Mouse (Mus musculus) liver, embryonic 13.5 days (tissue): ENCODE results near the gene Actr6. TPM values are rescaled to one million over a fixed set of nuclear protein-coding genes. Genes with fewer than 3 reads are reported as not detected.
"Not testable (repeated sequence)": the region's sequence is repeated elsewhere in the genome, so short reads cannot be mapped to it uniquely, and the experiment has no call there.

Experiments used
- ATAC-seq: fragments of 200-750 bp; cut with Nextera tagmentation; 2 replicates; pipeline ENCODE4 v1.8.0; 2017; ENCODE audit warnings: low read depth, mild to moderate bottlenecking, moderate number of reproducible peaks, moderate library complexity
- DNase-seq: peaks from one replicate; pipeline ENCODE4 v3.0.0; 2022
- H3K27ac ChIP-seq: fragments of 300-500 bp; sonication (generic); 2 replicates; pipeline ENCODE4 v1.5.1; 2015; ENCODE audit warnings: moderate library complexity, mild to moderate bottlenecking, inconsistent platforms
- H3K27me3 ChIP-seq: fragments of 300-500 bp; sonication (generic); 2 replicates; pipeline ENCODE4 v1.6.1; 2015; ENCODE audit warnings: mild to moderate bottlenecking, inconsistent platforms
- H3K36me3 ChIP-seq: fragments of 300-500 bp; sonication (generic); 2 replicates; pipeline ENCODE4 v1.6.1; 2015; ENCODE audit warnings: mild to moderate bottlenecking, inconsistent platforms
- H3K4me1 ChIP-seq: fragments of 300-500 bp; sonication (generic); replicated peaks from 2 replicates; pipeline ENCODE4 v1.6.1; 2015; ENCODE audit warnings: inconsistent platforms
- H3K4me2 ChIP-seq: fragments of 300-500 bp; sonication (generic); 2 replicates; pipeline ENCODE4 v1.6.1; 2015; ENCODE audit warnings: inconsistent platforms, mild to moderate bottlenecking, moderate library complexity
- H3K4me3 ChIP-seq: fragments of 300-500 bp; sonication (generic); replicated peaks from 2 replicates; pipeline ENCODE4 v1.5.1; 2015; ENCODE audit warnings: mild to moderate bottlenecking, inconsistent platforms
- H3K9ac ChIP-seq: fragments of 300-500 bp; sonication (generic); 2 replicates; pipeline ENCODE4 v1.6.1; 2015; ENCODE audit warnings: mild to moderate bottlenecking, inconsistent platforms
- H3K9me3 ChIP-seq: fragments of 300-500 bp; sonication (generic); replicated peaks from 2 replicates; pipeline ENCODE4 v1.6.1; 2016; ENCODE audit warnings: inconsistent platforms
- WGBS: fragments of 180-500 bp; shearing (Covaris S2); methylation state at CpG from one replicate; pipeline ENCODE4 v1.1.7; 2015; ENCODE audit not compliant: insufficient replicate concordance; 5-methylcytosine and 5-hydroxymethylcytosine counted together
- polyA plus RNA-seq: library from polyadenylated mRNA; unstranded; fragments of >200 nt; fragmentation: Nextera tagmentation; extraction: Ambion mirVana; gene quantifications from 2 replicates; pipeline ENCODE4 v1.2.1, GENCODE M21; 2015

Gene Actr6
- polyA plus RNA-seq, 1 experiment from 2014 or later, result 18.1 TPM

GRCm38 (mm10) chr10:89678054-89678453 lies 54.0 kb downstream of the Actr6 start:
- no peak overlapping the region for H3K4me2 ChIP-seq
- H3K9ac ChIP-seq, result no peak overlapping the region
- 79% methylated on average over 4 of the region's 4 CpGs for WGBS
- peaks cover 12% of the 10 kb centered on the region; the same call in 1 of the 2 replicates for H3K36me3 ChIP-seq
- no peaks in the 10 kb centered on the region for H3K27me3 ChIP-seq
- no peak overlapping the region for H3K27ac ChIP-seq
- no peak for ATAC-seq
- DNase-seq, result no peak
- H3K4me1 ChIP-seq, result peaks cover 38% of the 10 kb centered on the region
- H3K4me3 ChIP-seq, result no peak overlapping the region
- H3K9me3 ChIP-seq, result no peaks in the 10 kb centered on the region

GRCm38 (mm10) chr10:89676609-89677008 lies 55.5 kb downstream of the Actr6 start:
- ATAC-seq (no peak), DNase-seq (no peak)
- WGBS, result 84% methylated on average over 4 of the region's 4 CpGs
- Histone ChIP-seq H3K4me1 (peaks cover 25% of the 10 kb centered on the region), H3K9ac (no peak overlapping the region), H3K27me3 (no peaks in the 10 kb centered on the region), H3K27ac (no peak overlapping the region), H3K4me3 (no peak overlapping the region), H3K36me3 (peaks cover 10% of the 10 kb centered on the region; the same call in 1 of the 2 replicates), H3K9me3 (no peaks in the 10 kb centered on the region), H3K4me2 (no peak overlapping the region)

- H3K4me1 ChIP-seq, H3K36me3 ChIP-seq, DNase-seq, ATAC-seq, H3K4me2 ChIP-seq, H3K27ac ChIP-seq, H3K9ac ChIP-seq, H3K9me3 ChIP-seq, H3K27me3 ChIP-seq, H3K4me3 ChIP-seq: not testable (repeated sequence)
- WGBS, result 89% methylated on average over 5 of the region's 5 CpGs
Observed at GRCm38 (mm10) chr10:89670371-89670770, 61.7 kb downstream of the Actr6 start.

DNA sequence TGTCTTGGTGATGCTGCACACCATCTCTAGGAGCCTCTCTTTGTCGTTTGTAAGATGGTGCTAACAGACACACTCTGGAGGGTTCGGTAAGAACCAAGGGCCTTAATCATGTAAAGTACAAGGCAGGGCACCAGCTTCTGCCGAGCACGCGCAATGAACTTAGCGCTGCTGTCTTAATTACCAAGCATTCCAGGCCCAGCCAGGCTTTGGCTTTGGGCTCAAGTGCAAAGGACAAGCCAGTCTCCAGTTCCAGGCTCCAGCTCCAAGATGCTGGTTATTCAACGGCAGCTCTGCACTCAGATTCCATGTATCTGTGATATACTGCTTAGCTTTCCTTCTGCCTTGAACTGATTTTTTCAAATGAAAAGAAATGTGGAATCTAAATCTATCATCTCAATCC lies 64.5 kb downstream of the Actr6 start:
- Histone ChIP-seq H3K4me3 (no peak overlapping the region), H3K36me3 (peaks cover 17% of the 10 kb centered on the region; the same call in 1 of the 2 replicates), H3K9ac (no peak overlapping the region), H3K4me1 (no peaks in the 10 kb centered on the region), H3K9me3 (no peaks in the 10 kb centered on the region), H3K4me2 (no peak overlapping the region), H3K27me3 (no peaks in the 10 kb centered on the region), H3K27ac (no peak overlapping the region)
- DNase-seq (no peak), ATAC-seq (no peak)
- 84% methylated on average over 7 of the region's 7 CpGs for WGBS

- WGBS, result 88% methylated on average over 9 of the region's 9 CpGs
- ATAC-seq, result no peak
Observed at GRCm38 (mm10) chr10:89665679-89666078, 66.4 kb downstream of the Actr6 start.

DNA sequence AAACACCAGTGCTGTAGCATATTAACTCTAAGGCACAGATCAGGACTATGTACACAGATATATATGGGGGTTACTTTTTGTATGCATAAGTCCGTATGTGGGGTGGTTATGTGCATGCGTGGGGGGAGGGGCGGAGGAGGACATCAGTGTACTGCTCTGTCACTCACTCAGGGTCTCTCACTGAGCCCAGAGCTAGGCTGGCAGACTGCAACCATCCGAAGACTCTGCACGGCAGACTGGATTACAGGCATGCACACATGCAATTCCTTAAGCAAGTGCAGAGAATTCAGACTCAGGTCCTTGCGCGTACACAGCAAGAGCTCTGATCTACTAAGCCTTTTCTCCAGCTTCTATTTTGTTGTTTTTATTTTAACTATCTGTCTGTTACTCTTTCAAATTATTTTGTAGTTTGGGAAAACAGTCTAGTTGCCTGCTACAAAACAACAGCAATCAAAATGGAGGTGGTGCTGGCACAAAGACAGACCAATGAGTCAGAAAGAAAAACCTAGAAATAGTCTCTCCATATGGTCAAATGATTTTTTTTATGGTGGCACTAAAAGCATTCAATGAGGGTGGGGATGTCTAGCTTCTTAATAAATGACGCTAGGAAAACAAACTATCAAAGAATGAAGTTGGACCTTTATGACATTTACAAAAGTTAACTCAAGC lies 67.0 kb downstream of the Actr6 start:
- DNase-seq (no peak), ATAC-seq (no peak)
- no peaks in the 10 kb centered on the region for H3K4me1 ChIP-seq
- peaks cover 32% of the 10 kb centered on the region for H3K36me3 ChIP-seq
- H3K9ac ChIP-seq, result no peak overlapping the region
- no peak overlapping the region for H3K4me3 ChIP-seq
- no peak overlapping the region for H3K4me2 ChIP-seq
- WGBS, result 86% methylated on average over 8 of the region's 8 CpGs
- H3K27ac ChIP-seq, result no peak overlapping the region
- no peaks in the 10 kb centered on the region for H3K9me3 ChIP-seq
- no peaks in the 10 kb centered on the region for H3K27me3 ChIP-seq

More at GRCm38 (mm10) chr10:89665679-89666078, 66.4 kb downstream of the Actr6 start:
- no peak overlapping the region for H3K27ac ChIP-seq
- no peaks in the 10 kb centered on the region for H3K27me3 ChIP-seq
- no peak overlapping the region for H3K4me2 ChIP-seq
- no peaks in the 10 kb centered on the region for H3K9me3 ChIP-seq
- peaks cover 28% of the 10 kb centered on the region for H3K36me3 ChIP-seq
- no peak overlapping the region for H3K9ac ChIP-seq
- no peak for DNase-seq
- H3K4me1 ChIP-seq, result no peaks in the 10 kb centered on the region
- no peak overlapping the region for H3K4me3 ChIP-seq

Other genes with a start within 250 kb of the Actr6 start
- gene Nr1h4, start 198.7 kb downstream of the Actr6 start, polyA plus RNA-seq, result 2.9 and 3.7 TPM in 2 replicates
- 0.03 TPM in 1 of 2 replicates, not detected in the other for gene Slc17a8, start 111.0 kb downstream of the Actr6 start, polyA plus RNA-seq
- gene Scyl2, start 46.0 kb downstream of the Actr6 start, polyA plus RNA-seq, result 4.3 and 5.1 TPM in 2 replicates
- 10.5 and 15.1 TPM in 2 replicates for gene Uhrf1bp1l, start 12.7 kb upstream of the Actr6 start, polyA plus RNA-seq
- gene Anks1b, start 141.2 kb upstream of the Actr6 start, polyA plus RNA-seq, result 0.25 TPM in 1 of 2 replicates, not detected in the other